Mouse (Mus musculus): ENCODE results near the gene Rras. TPM values are rescaled to one million over a fixed set of nuclear protein-coding genes. Genes with fewer than 3 reads are reported as not detected.

Rras gene
- polyA plus RNA-seq, 1 experiment from 2014 or later: 41.3 TPM

- Histone ChIP-seq H3K4me3 (replicated peaks) (peak overlapping the region; percentile 98), H3K9me3 (replicated peaks) (no peaks in the 10 kb centered on the region), H3K36me3 (peaks cover 31% of the 10 kb centered on the region), H3K9ac (no peak overlapping the region), H3K27ac (replicated peaks) (peak overlapping the region; percentile 29; the same call in 1 of the 2 replicates), H3K4me1 (peaks cover 37% of the 10 kb centered on the region), H3K4me2 (replicated peaks) (peak overlapping the region; percentile 68), H3K27me3 (no peaks in the 10 kb centered on the region)
- 38% methylated on average over 3 of the region's 3 CpGs for WGBS
- no peak for ATAC-seq (ENCODE audit: insufficient number of reproducible peaks, low FRiP score, low TSS enrichment, low read depth)
These were observed 33.0 kb upstream of the Rras start for GRCm38 (mm10) chr7:44984833-44985164.

- Histone ChIP-seq H3K4me1 (peaks cover 37% of the 10 kb centered on the region), H3K27me3 (no peaks in the 10 kb centered on the region), H3K36me3 (peaks cover 24% of the 10 kb centered on the region), H3K27ac (replicated peaks) (peak overlapping the region; percentile 95), H3K4me3 (replicated peaks) (peak overlapping the region; percentile 98), H3K4me2 (replicated peaks) (peak overlapping the region; percentile 68), H3K9me3 (replicated peaks) (no peaks in the 10 kb centered on the region), H3K9ac (peak overlapping the region; percentile 97)
- no peak for ATAC-seq (ENCODE audit: insufficient number of reproducible peaks, low FRiP score, low TSS enrichment, low read depth)
- under 1% methylated on average over 43 of the region's 45 CpGs for WGBS
These were observed 32.1 kb upstream of the Rras start for GRCm38 (mm10) chr7:44985595-44986191.

- peak; percentile 97 for ATAC-seq (ENCODE audit: insufficient number of reproducible peaks, low FRiP score, low TSS enrichment, low read depth)
- no peaks in the 10 kb centered on the region for H3K27me3 ChIP-seq
- H3K9ac ChIP-seq: peak within 1 kb of the TSS; percentile 97
- peaks cover 24% of the 10 kb centered on the region for H3K36me3 ChIP-seq
- peak within 1 kb of the TSS; percentile 68 for H3K4me2 ChIP-seq (replicated peaks)
- no peaks in the 10 kb centered on the region for H3K9me3 ChIP-seq (replicated peaks)
- H3K4me1 ChIP-seq: peaks cover 37% of the 10 kb centered on the region
- 1% methylated on average over 42 of the region's 42 CpGs for WGBS
- peak within 1 kb of the TSS; percentile 96 for H3K27ac ChIP-seq (replicated peaks)
- H3K4me3 ChIP-seq (replicated peaks): peak within 1 kb of the TSS; percentile 98
These were observed 31.4 kb upstream of the Rras start, which contains the start of gene Prmt1 for GRCm38 (mm10) chr7:44986192-44986878. Gene Prmt1 (minus strand): TSS chr7:44986568.

- Histone ChIP-seq H3K9ac (peak overlapping the region; percentile 69), H3K27me3 (no peaks in the 10 kb centered on the region), H3K4me2 (replicated peaks) (peak overlapping the region; percentile 68), H3K36me3 (peaks cover 24% of the 10 kb centered on the region), H3K4me1 (peaks cover 37% of the 10 kb centered on the region), H3K9me3 (replicated peaks) (no peaks in the 10 kb centered on the region), H3K27ac (replicated peaks) (peak overlapping the region; percentile 96), H3K4me3 (replicated peaks) (peak overlapping the region; percentile 98)
- no peak; the same call in 1 of the 2 replicates for ATAC-seq (ENCODE audit: insufficient number of reproducible peaks, low FRiP score, low TSS enrichment, low read depth)
- under 1% methylated on average over 29 of the region's 29 CpGs for WGBS
These were observed 30.7 kb upstream of the Rras start for GRCm38 (mm10) chr7:44986879-44987718.

- no peak for ATAC-seq (ENCODE audit: insufficient number of reproducible peaks, low FRiP score, low TSS enrichment, low read depth)
These were observed 21.1 kb upstream of the Rras start for GRCm38 (mm10) chr7:44996672-44997071.

GRCm38 (mm10) chr7:44997231-44997939, 20.4 kb upstream of the Rras start, which contains the start of gene Irf3:
Gene Irf3 (plus strand): TSS chr7:44997648.
- under 1% methylated on average over 43 of the region's 43 CpGs for WGBS
- Histone ChIP-seq H3K36me3 (peaks cover 62% of the 10 kb centered on the region), H3K4me3 (replicated peaks) (peak within 1 kb of the TSS; percentile 77), H3K9me3 (replicated peaks) (no peaks in the 10 kb centered on the region), H3K4me2 (replicated peaks) (peak within 1 kb of the TSS; percentile 77), H3K27ac (replicated peaks) (peak within 1 kb of the TSS; percentile 94), H3K4me1 (peaks cover 43% of the 10 kb centered on the region), H3K9ac (peak within 1 kb of the TSS; percentile 80), H3K27me3 (no peaks in the 10 kb centered on the region)
- ATAC-seq (ENCODE audit: insufficient number of reproducible peaks, low FRiP score, low TSS enrichment, low read depth): peak; percentile 92

More at GRCm38 (mm10) chr7:44996672-44997071, 21.1 kb upstream of the Rras start:
- Histone ChIP-seq H3K9ac (peak overlapping the region; percentile 80), H3K4me2 (replicated peaks) (peak overlapping the region; percentile 77), H3K36me3 (peaks cover 62% of the 10 kb centered on the region), H3K27ac (replicated peaks) (peak overlapping the region; percentile 94), H3K27me3 (no peaks in the 10 kb centered on the region), H3K9me3 (replicated peaks) (no peaks in the 10 kb centered on the region), H3K4me3 (replicated peaks) (peak overlapping the region; percentile 77), H3K4me1 (peaks cover 43% of the 10 kb centered on the region)
- 7% methylated on average over 10 of the region's 10 CpGs for whole genome bisulfite sequencing

- 2% methylated on average over 15 of the region's 15 CpGs for WGBS
- no peak for ATAC-seq (ENCODE audit: insufficient number of reproducible peaks, low FRiP score, low TSS enrichment, low read depth)
- peaks cover 62% of the 10 kb centered on the region for H3K36me3 ChIP-seq
These were observed 19.8 kb upstream of the Rras start for GRCm38 (mm10) chr7:44997940-44998428.

GRCm38 (mm10) chr7:44998501-44998955, 19.2 kb upstream of the Rras start, which contains the start of gene Bcl2l12:
Gene Bcl2l12 (minus strand): TSS chr7:44998712.
- H3K4me2 ChIP-seq (replicated peaks): peak within 1 kb of the TSS; percentile 77
- H3K4me1 ChIP-seq: peaks cover 43% of the 10 kb centered on the region
- no peaks in the 10 kb centered on the region for H3K27me3 ChIP-seq
- H3K27ac ChIP-seq (replicated peaks): peak within 1 kb of the TSS; percentile 94
- peak within 1 kb of the TSS; percentile 80 for H3K9ac ChIP-seq
- H3K9me3 ChIP-seq (replicated peaks): no peaks in the 10 kb centered on the region
- peaks cover 62% of the 10 kb centered on the region for H3K36me3 ChIP-seq
- under 1% methylated on average over 18 of the region's 18 CpGs for WGBS
- ATAC-seq (ENCODE audit: insufficient number of reproducible peaks, low FRiP score, low TSS enrichment, low read depth): no peak
- peak within 1 kb of the TSS; percentile 77 for H3K4me3 ChIP-seq (replicated peaks)

More at GRCm38 (mm10) chr7:44997940-44998428, 19.8 kb upstream of the Rras start:
- H3K9me3 ChIP-seq (replicated peaks): no peaks in the 10 kb centered on the region
- H3K9ac ChIP-seq: peak overlapping the region; percentile 80
- H3K4me3 ChIP-seq (replicated peaks): peak overlapping the region; percentile 77
- peak overlapping the region; percentile 77 for H3K4me2 ChIP-seq (replicated peaks)
- H3K27ac ChIP-seq (replicated peaks): peak overlapping the region; percentile 94
- H3K4me1 ChIP-seq: peaks cover 43% of the 10 kb centered on the region
- H3K27me3 ChIP-seq: no peaks in the 10 kb centered on the region

- H3K27ac ChIP-seq (replicated peaks): 0 out of 2 replicates have a peak overlapping the region, but pooled peaks have one; percentile 4
- WGBS: 71% methylated on average over 11 of the region's 11 CpGs
- H3K9me3 ChIP-seq (replicated peaks): no peaks in the 10 kb centered on the region
- no peaks in the 10 kb centered on the region for H3K27me3 ChIP-seq
- H3K36me3 ChIP-seq: peaks cover 62% of the 10 kb centered on the region
- H3K9ac ChIP-seq: no peak overlapping the region
- H3K4me2 ChIP-seq (replicated peaks): 0 out of 2 replicates have a peak overlapping the region, but pooled peaks have one; percentile 77
- no peak overlapping the region for H3K4me3 ChIP-seq (replicated peaks)
- peaks cover 43% of the 10 kb centered on the region for H3K4me1 ChIP-seq
- ATAC-seq (ENCODE audit: insufficient number of reproducible peaks, low FRiP score, low TSS enrichment, low read depth): no peak
These were observed 18.0 kb upstream of the Rras start for GRCm38 (mm10) chr7:44999753-45000152.

GRCm38 (mm10) chr7:45000539-45001114, 17.1 kb upstream of the Rras start:
- Histone ChIP-seq H3K36me3 (peaks cover 61% of the 10 kb centered on the region), H3K27ac (replicated peaks) (peak overlapping the region; percentile 34; the same call in 1 of the 2 replicates), H3K4me3 (replicated peaks) (no peak overlapping the region), H3K4me1 (peaks cover 42% of the 10 kb centered on the region), H3K27me3 (no peaks in the 10 kb centered on the region), H3K9ac (no peak overlapping the region), H3K4me2 (replicated peaks) (no peak overlapping the region), H3K9me3 (replicated peaks) (no peaks in the 10 kb centered on the region)
- ATAC-seq (ENCODE audit: insufficient number of reproducible peaks, low FRiP score, low TSS enrichment, low read depth): no peak
- WGBS: 84% methylated on average over 21 of the region's 21 CpGs
